Mouse (Mus musculus) heart, postnatal 14 days (tissue): ENCODE measurements around the gene Slc5a11. TPM values are rescaled to one million over a fixed set of nuclear protein-coding genes. Genes with fewer than 3 reads are reported as not detected.

Source experiments
- DNase-seq, 2 experiments: peaks; one replicate each; pipeline ENCODE4 v3.0.0; 2021 to 2022
- intact Hi-C: fragments of 180-260 bp; cut with DNase I; formaldehyde crosslinking; loops from one replicate; pipeline ENCODE4 v1.15.1; 2025
- total RNA-seq, 2 experiments: library from RNA; stranded (reverse); gene quantifications; 2 replicates each; pipeline ENCODE4 v1.2.3; 2021

The Slc5a11 gene
- total RNA-seq, 2 experiments from 2014 or later: not detected

DNA sequence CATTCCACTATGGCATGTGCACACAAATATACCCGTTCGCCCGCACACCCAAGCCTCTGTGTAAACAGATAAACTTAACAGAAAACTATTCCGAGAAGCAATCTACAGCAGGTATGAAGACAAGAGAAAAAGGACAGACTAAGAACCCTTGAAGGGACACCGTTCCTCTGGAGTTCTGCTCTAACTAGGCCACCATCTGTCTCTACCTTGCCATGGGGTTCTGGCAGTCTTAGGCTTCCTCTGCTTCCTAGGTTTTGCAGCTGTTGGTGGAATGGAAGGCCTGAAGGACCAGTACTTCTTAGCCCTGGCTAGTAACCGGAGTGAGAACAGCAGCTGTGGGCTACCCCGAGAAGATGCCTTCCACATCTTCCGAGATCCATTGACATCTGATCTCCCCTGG, 43.5 kb downstream of the Slc5a11 start:
- no peak for DNase-seq
- intact Hi-C loops: no loop called here

- intact Hi-C loops: no loop called here
- no peak for DNase-seq
These were observed 58.5 kb downstream of the Slc5a11 start for GRCm38 (mm10) chr7:123273056-123273455.

DNA sequence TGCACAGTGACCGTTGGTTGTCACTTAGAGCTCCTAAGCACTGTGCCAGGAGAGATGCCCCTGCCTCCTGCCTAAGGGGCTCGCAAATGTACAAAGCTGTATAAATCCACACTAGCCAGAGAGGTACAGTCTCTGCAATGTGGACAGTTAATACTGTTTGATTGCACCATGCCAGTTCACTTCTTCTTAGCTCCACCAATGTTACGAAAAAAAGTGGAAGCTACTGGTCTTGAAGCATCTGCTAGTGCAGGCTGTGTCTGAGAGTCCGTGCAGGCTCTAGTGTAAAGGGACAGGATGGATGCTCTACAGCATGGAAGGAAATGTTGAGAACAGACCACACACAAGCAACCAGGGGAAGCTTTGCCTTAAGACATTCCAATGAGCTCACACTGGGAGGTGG, 62.0 kb downstream of the Slc5a11 start:
- intact Hi-C loops: no loop called here
- no peak for DNase-seq

DNA sequence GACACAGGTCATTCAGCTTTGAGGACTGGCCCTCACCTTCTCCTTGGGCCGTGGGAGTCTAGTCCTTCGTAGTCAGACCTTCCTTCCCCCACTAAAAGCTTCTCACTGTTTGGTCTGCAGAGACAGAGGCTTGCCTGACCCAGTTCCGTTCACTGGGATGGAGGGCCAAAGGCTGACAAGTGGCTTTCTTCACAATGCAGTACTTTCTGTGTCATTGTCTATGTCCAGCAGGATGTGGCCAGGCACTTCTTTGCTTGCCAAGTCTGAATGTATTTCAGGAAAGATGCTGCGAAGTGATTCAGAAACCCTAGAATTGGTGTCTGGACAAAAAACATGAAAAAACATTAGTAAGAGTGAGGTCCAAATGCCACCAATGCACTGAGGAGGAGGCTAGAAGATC, 65.2 kb downstream of the Slc5a11 start:
- intact Hi-C loops: no loop called here
- DNase-seq: no peak

- no peak for DNase-seq
- intact Hi-C loops: no loop called here
These were observed 69.2 kb downstream of the Slc5a11 start for GRCm38 (mm10) chr7:123283826-123284225.

- intact Hi-C loops: no loop called here
These were observed 71.3 kb downstream of the Slc5a11 start for GRCm38 (mm10) chr7:123285896-123286295.

GRCm38 (mm10) chr7:123287903-123288302, 73.3 kb downstream of the Slc5a11 start:
- DNase-seq: no peak
- intact Hi-C loops: no loop called here

More at GRCm38 (mm10) chr7:123285896-123286295, 71.3 kb downstream of the Slc5a11 start:
- no peak for DNase-seq

GRCm38 (mm10) chr7:123289176-123289575, 74.6 kb downstream of the Slc5a11 start:
- intact Hi-C loops: no loop called here
- DNase-seq: no peak

DNA sequence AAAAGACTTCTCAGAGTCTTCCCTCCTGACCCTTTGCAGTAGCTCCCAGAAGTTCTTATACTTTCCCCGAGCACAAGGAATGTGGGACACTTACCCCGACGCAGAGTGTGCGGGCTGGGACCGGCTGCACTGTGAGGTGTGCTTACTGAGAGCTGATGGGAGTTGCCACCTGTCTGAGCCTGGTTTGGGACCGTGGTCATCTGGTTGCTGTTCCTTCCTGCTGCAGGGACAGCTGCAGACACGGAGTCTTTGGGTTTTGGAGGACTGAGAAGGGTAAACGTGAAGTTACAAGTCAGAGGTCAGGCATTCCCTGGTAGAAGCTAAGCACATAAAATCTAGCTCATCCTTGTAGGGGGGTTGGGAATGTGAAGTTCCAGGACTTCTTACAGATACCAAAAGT, 77.4 kb downstream of the Slc5a11 start:
- no peak for DNase-seq
- intact Hi-C loops: no loop called here

GRCm38 (mm10) chr7:123293898-123294297, 79.3 kb downstream of the Slc5a11 start:
- intact Hi-C loops: no loop called here

GRCm38 (mm10) chr7:123295423-123295822, 80.8 kb downstream of the Slc5a11 start:
- intact Hi-C loops: loop anchor here (5.0 kb wide), 1 partner anchor 172 kb away; no protein-coding TSS in a partner anchor
- DNase-seq: no peak

More at GRCm38 (mm10) chr7:123293898-123294297, 79.3 kb downstream of the Slc5a11 start:
- no peak for DNase-seq

DNA sequence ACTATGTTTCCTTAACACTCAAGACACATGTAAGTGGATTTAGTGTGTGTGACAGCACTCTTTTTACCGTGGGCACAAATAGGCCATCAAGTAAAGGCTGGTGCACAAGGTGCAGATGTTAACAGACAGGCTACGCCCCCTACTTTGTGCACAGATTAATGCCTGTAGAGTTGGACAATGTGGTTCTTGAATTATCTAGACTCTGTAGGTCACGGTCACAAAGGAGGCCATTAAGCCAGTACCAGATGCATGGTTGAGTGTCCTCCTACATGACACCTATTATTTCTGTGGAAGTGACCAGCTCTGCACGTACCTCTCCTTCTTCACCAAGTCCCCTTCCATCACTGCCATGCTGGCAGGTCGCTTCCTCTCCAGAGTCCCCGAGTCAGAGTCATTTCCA, 81.5 kb downstream of the Slc5a11 start:
- intact Hi-C loops: loop anchor here (5.0 kb wide), 1 partner anchor 171 kb away; no protein-coding TSS in a partner anchor
- no peak for DNase-seq

- DNase-seq: peak; percentile 50 to 65
- intact Hi-C loops: loop anchor here (5.0 kb wide), 1 partner anchor 169 kb away; no protein-coding TSS in a partner anchor
These were observed 83.6 kb downstream of the Slc5a11 start for GRCm38 (mm10) chr7:123298225-123298624.

DNA sequence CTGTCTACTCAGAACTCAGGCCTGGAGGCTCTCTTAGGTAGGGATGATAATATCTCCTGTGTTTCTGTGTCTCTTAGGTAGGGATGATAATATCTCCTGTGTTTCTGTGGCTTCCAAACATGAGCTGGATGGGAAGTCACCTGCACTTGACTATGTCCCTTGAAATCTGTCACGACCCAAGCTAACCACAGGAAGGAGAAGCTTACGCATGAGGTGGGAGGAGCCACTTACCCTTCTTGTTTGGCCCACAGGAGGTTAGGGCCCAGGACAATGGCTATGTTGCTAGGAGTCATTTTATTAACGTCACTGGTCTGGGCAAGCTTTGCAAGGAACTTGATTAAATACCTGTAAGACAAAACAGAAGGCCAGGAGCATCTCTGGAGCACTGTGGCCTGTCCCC, 85.7 kb downstream of the Slc5a11 start:
- no peak for DNase-seq
- intact Hi-C loops: no loop called here

GRCm38 (mm10) chr7:123305397-123305796, 90.8 kb downstream of the Slc5a11 start:
- intact Hi-C loops: no loop called here
- no peak for DNase-seq

DNA sequence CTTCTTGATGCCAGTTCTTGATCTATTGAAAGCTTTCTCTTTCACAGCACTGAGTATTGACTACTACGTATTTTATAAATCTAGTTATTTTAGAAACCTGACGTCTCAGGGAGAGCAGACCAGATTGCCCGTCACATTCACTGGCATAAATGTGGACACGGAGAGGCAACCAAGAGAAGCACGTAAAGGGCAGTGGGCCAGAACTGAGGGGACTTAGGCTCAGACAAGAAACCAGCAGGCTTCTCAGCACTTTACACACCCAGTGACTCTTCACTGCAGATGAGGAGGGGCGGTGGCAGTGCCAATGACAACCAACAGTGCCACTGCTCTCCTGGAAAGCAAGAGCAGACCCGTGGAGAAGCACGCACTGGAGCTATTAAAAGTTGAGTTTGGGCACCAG, 92.7 kb downstream of the Slc5a11 start:
- intact Hi-C loops: no loop called here
- no peak for DNase-seq

GRCm38 (mm10) chr7:123307887-123308558, 93.4 kb downstream of the Slc5a11 start:
- no peak for DNase-seq
- intact Hi-C loops: no loop called here

DNA sequence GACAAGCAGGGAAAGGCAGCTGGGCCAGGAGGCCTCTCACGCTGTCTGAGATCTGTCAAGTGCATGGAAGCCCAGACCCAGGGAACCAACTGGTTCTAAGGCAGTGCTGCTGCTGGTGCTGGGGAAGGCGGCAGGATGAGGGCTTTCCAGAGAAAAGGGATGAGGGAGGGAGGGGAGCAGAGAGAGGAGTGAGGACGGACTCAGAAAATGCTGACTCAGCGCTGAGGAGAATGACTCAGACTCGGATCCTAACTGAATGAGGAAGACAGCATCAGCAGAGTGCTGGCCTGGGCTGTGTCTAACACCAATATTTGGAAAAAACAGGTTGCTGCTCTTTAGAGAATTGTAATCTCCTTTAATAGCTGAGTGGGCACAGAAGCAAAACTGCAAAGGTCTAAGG, 97.3 kb downstream of the Slc5a11 start:
- intact Hi-C loops: no loop called here

GRCm38 (mm10) chr7:123312738-123313137, 98.2 kb downstream of the Slc5a11 start:
- DNase-seq: no peak
- intact Hi-C loops: no loop called here

More for the DNA sequence above, 97.3 kb downstream of the Slc5a11 start:
- no peak for DNase-seq

- no peak for DNase-seq
- intact Hi-C loops: no loop called here
These were observed 108.0 kb downstream of the Slc5a11 start for GRCm38 (mm10) chr7:123322452-123323121.
